Mouse (Mus musculus) CH12.LX (cell line): ENCODE measurements around the gene C1ql1.

Source experiments
- CHD2 ChIP-seq: IDR thresholded peaks from 2 replicates; pipeline ENCODE4 v1.6.1; 2011; ENCODE audit warnings: low read length, improper control_type of control experiment
- CTCF ChIP-seq, 2 experiments: IDR thresholded peaks in 1 of 2; conservative IDR thresholded peaks in 1 of 2; 2 replicates each; pipeline ENCODE4 v1.5.1; 2011 to 2012; ENCODE audit warnings: low read depth in 2 of 2, low read length in 2 of 2, improper control_type of control experiment in 1 of 2, inconsistent platforms in 1 of 2, mild to moderate bottlenecking in 1 of 2, moderate library complexity in 1 of 2
- E2F4 ChIP-seq: IDR thresholded peaks from 2 replicates; pipeline ENCODE4 v1.6.1; 2011; ENCODE audit warnings: low read depth, low read length, improper control_type of control experiment; ENCODE audit not compliant: insufficient replicate concordance
- IRF4 ChIP-seq: IDR thresholded peaks from 2 replicates; pipeline ENCODE4 v1.6.1; 2014; ENCODE audit warnings: low read depth, mild to moderate bottlenecking, inconsistent platforms, low read length, improper control_type of control experiment
- KAT2A ChIP-seq: IDR thresholded peaks from 2 replicates; pipeline ENCODE4 v1.6.1; 2012; ENCODE audit warnings: low read length, improper control_type of control experiment, inconsistent platforms; ENCODE audit not compliant: insufficient replicate concordance
- MAX ChIP-seq: IDR thresholded peaks from 2 replicates; pipeline ENCODE4 v1.6.1; 2011; ENCODE audit warnings: low read length, improper control_type of control experiment
- MXI1 ChIP-seq: IDR thresholded peaks from 2 replicates; pipeline ENCODE4 v1.6.1; 2011; ENCODE audit warnings: mild to moderate bottlenecking, low read depth, low read length, improper control_type of control experiment
- POLR2A ChIP-seq: IDR thresholded peaks from 2 replicates; pipeline ENCODE4 v1.6.1; 2011; ENCODE audit warnings: low read depth, mild to moderate bottlenecking, improper control_type of control experiment, low read length
- POLR2AphosphoS2 ChIP-seq: IDR thresholded peaks from 2 replicates; pipeline ENCODE4 v1.6.1; 2011; ENCODE audit warnings: low read depth, low read length, improper control_type of control experiment
- SMC3 ChIP-seq: IDR thresholded peaks from 2 replicates; pipeline ENCODE4 v1.6.1; 2011; ENCODE audit warnings: low read depth, low read length, improper control_type of control experiment
- TBP ChIP-seq: conservative IDR thresholded peaks from 2 replicates; pipeline ENCODE4 v1.6.1; 2011; ENCODE audit warnings: low read depth, low read length, improper control_type of control experiment
- TCF12 ChIP-seq: IDR thresholded peaks from 2 replicates; pipeline ENCODE4 v1.6.1; 2014; ENCODE audit warnings: low read depth, mild to moderate bottlenecking, inconsistent platforms, low read length, improper control_type of control experiment

- TF ChIP-seq CHD2, result no peak
- no peak for TF ChIP-seq MXI1
- no peak for TF ChIP-seq E2F4
- TF ChIP-seq POLR2A, result no peak
- TF ChIP-seq MAX, result no peak
- TF ChIP-seq SMC3, result no peak
- TF ChIP-seq TBP, result no peak
- TF ChIP-seq KAT2A, result no peak
- no peak for TF ChIP-seq CTCF (conservative IDR thresholded peaks at IDR 0.05 in 1 of 2, IDR thresholded peaks at IDR 0.05 in 1 of 2; ENCODE audit: low read depth in 2 of 2, low read length in 2 of 2)
- no peak for TF ChIP-seq IRF4
- no peak for TF ChIP-seq POLR2AphosphoS2
- no peak for TF ChIP-seq TCF12
These were observed at the start of gene C1ql1 for GRCm38 (mm10) chr11:102946265-102946991.
